Mouse (Mus musculus) olfactory bulb, adult 2 months (tissue): Measurements from ENCODE around the gene Pcx.

ENCODE experiments used
- CTCF ChIP-seq: fragments of 200-500 bp; IDR thresholded peaks from 2 replicates; pipeline ENCODE4 v1.5.1; 2012; ENCODE audit warnings: low read depth, mild to moderate bottlenecking, low read length, moderate library complexity; ENCODE audit not compliant: insufficient read depth
- POLR2A ChIP-seq: fragments of 200-500 bp; IDR thresholded peaks from 2 replicates; pipeline ENCODE4 v1.6.1; 2012; ENCODE audit warnings: mild to moderate bottlenecking, low read depth, low read length, moderate library complexity; ENCODE audit not compliant: insufficient read depth

- TF ChIP-seq POLR2A (no peak), CTCF (no peak)
Observed at GRCm38 (mm10) chr19:4605654-4606053, 95.4 kb downstream of the Pcx start.
